Mouse (Mus musculus) CH12.LX (cell line): ENCODE data around the gene Rgp1. TPM values are rescaled to one million over a fixed set of nuclear protein-coding genes. Genes with fewer than 3 reads are reported as not detected.

Experiments
- DNase-seq: peaks from one replicate; pipeline ENCODE4 v3.0.0-alpha.2; 2013; ENCODE audit errors: extremely low read depth
- H3K27ac ChIP-seq: 2 replicates; pipeline ENCODE4 v1.5.1; 2012; ENCODE audit warnings: low read depth, mild to moderate bottlenecking, control low read depth, moderate library complexity; ENCODE audit not compliant: insufficient read depth
- H3K27me3 ChIP-seq: replicated peaks from 2 replicates; pipeline ENCODE3; 2012; ENCODE audit warnings: inconsistent platforms
- H3K36me3 ChIP-seq, 2 experiments: replicated peaks in 1 of 2; 2 replicates each; pipeline versions ENCODE3 to v1.6.1; 2012; ENCODE audit warnings: inconsistent platforms in 1 of 2, low read length in 1 of 2, mild to moderate bottlenecking in 1 of 2, mixed read lengths in 1 of 2, moderate library complexity in 1 of 2; ENCODE audit not compliant: control insufficient read depth in 1 of 2, insufficient read depth in 1 of 2
- H3K4me1 ChIP-seq, 2 experiments: 2 replicates each; pipeline ENCODE4 v1.6.1; 2012; ENCODE audit warnings: inconsistent platforms in 1 of 2, moderate library complexity in 1 of 2; ENCODE audit not compliant: insufficient read depth in 2 of 2, control insufficient read depth in 1 of 2
- H3K4me2 ChIP-seq: 2 replicates; pipeline ENCODE4 v1.6.1; 2012; ENCODE audit warnings: low read depth, mild to moderate bottlenecking, control low read depth; ENCODE audit not compliant: poor library complexity, insufficient read depth, severe bottlenecking
- H3K4me3 ChIP-seq, 3 experiments: fragments of 150-350 bp in 1 of 3; sonication (generic) in 1 of 3; replicated peaks in 1 of 3; 2 replicates each; pipeline versions ENCODE3 to v1.5.1; 2011 to 2012; ENCODE audit warnings: low read depth in 2 of 3, low read length in 2 of 3, mild to moderate bottlenecking in 2 of 3, moderate library complexity in 2 of 3, control low read depth in 1 of 3, improper control_type of control experiment in 1 of 3, inconsistent platforms in 1 of 3, mixed read lengths in 1 of 3; ENCODE audit not compliant: poor library complexity in 1 of 3
- H3K79me2 ChIP-seq: replicated peaks from 2 replicates; pipeline ENCODE4 v1.6.1; 2012; ENCODE audit warnings: mild to moderate bottlenecking, moderate library complexity; ENCODE audit not compliant: control insufficient read depth, poor library complexity, insufficient read depth, severe bottlenecking; ENCODE audit errors: extremely low read depth
- H3K9ac ChIP-seq: 2 replicates; pipeline ENCODE4 v1.6.1; 2012; ENCODE audit warnings: low read depth, mild to moderate bottlenecking, control low read depth, moderate library complexity; ENCODE audit not compliant: insufficient read depth
- H3K9me3 ChIP-seq: replicated peaks from 2 replicates; pipeline ENCODE3; 2012; ENCODE audit warnings: low read length, inconsistent platforms, mixed read lengths
- BHLHE40 ChIP-seq: IDR thresholded peaks from 2 replicates; pipeline ENCODE4 v1.6.1; 2011; ENCODE audit warnings: mild to moderate bottlenecking, low read depth, low read length, improper control_type of control experiment
- CHD1 ChIP-seq: IDR thresholded peaks from 2 replicates; pipeline ENCODE4 v1.6.1; 2012; ENCODE audit warnings: low read depth, low read length, improper control_type of control experiment, inconsistent platforms
- CTCF ChIP-seq, 2 experiments: IDR thresholded peaks in 1 of 2; conservative IDR thresholded peaks in 1 of 2; 2 replicates each; pipeline ENCODE4 v1.5.1; 2011 to 2012; ENCODE audit warnings: low read depth in 2 of 2, low read length in 2 of 2, improper control_type of control experiment in 1 of 2, inconsistent platforms in 1 of 2, mild to moderate bottlenecking in 1 of 2, moderate library complexity in 1 of 2
- E2F4 ChIP-seq: IDR thresholded peaks from 2 replicates; pipeline ENCODE4 v1.6.1; 2011; ENCODE audit warnings: low read depth, low read length, improper control_type of control experiment; ENCODE audit not compliant: insufficient replicate concordance
- ETS1 ChIP-seq: conservative IDR thresholded peaks from 2 replicates; pipeline ENCODE4 v1.6.1; 2012; ENCODE audit warnings: low read depth, mild to moderate bottlenecking, inconsistent platforms, low read length, improper control_type of control experiment, moderate library complexity
- GABPA ChIP-seq: IDR thresholded peaks from 2 replicates; pipeline ENCODE4 v1.6.1; 2012; ENCODE audit warnings: low read depth, low read length, improper control_type of control experiment, inconsistent platforms; ENCODE audit not compliant: insufficient replicate concordance
- IRF4 ChIP-seq: IDR thresholded peaks from 2 replicates; pipeline ENCODE4 v1.6.1; 2014; ENCODE audit warnings: low read depth, mild to moderate bottlenecking, inconsistent platforms, low read length, improper control_type of control experiment
- JUN ChIP-seq: IDR thresholded peaks from 2 replicates; pipeline ENCODE4 v1.6.1; 2011; ENCODE audit warnings: low read depth, mild to moderate bottlenecking, low read length, improper control_type of control experiment, moderate library complexity; ENCODE audit not compliant: insufficient read depth
- JUND ChIP-seq: conservative IDR thresholded peaks from 2 replicates; pipeline ENCODE4 v1.6.1; 2011; ENCODE audit warnings: low read depth, low read length, improper control_type of control experiment
- MAFK ChIP-seq: IDR thresholded peaks from 2 replicates; pipeline ENCODE4 v1.6.1; 2011; ENCODE audit warnings: low read length, improper control_type of control experiment; ENCODE audit not compliant: insufficient replicate concordance
- MAX ChIP-seq: IDR thresholded peaks from 2 replicates; pipeline ENCODE4 v1.6.1; 2011; ENCODE audit warnings: low read length, improper control_type of control experiment
- MEF2A ChIP-seq: IDR thresholded peaks from 2 replicates; pipeline ENCODE4 v1.6.1; 2014; ENCODE audit warnings: low read depth, mild to moderate bottlenecking, inconsistent platforms, low read length, improper control_type of control experiment, borderline replicate concordance
- MXI1 ChIP-seq: IDR thresholded peaks from 2 replicates; pipeline ENCODE4 v1.6.1; 2011; ENCODE audit warnings: mild to moderate bottlenecking, low read depth, low read length, improper control_type of control experiment
- MYC ChIP-seq: IDR thresholded peaks from 2 replicates; pipeline ENCODE4 v1.6.1; 2011; ENCODE audit warnings: low read depth, mild to moderate bottlenecking, improper control_type of control experiment, low read length
- NELFE ChIP-seq: IDR thresholded peaks from 2 replicates; pipeline ENCODE4 v1.6.1; 2011; ENCODE audit warnings: low read depth, low read length, improper control_type of control experiment
- NRF1 ChIP-seq: IDR thresholded peaks from 2 replicates; pipeline ENCODE4 v1.6.1; 2014; ENCODE audit warnings: low read depth, mild to moderate bottlenecking, inconsistent platforms, low read length, improper control_type of control experiment, moderate library complexity
- POLR2A ChIP-seq: IDR thresholded peaks from 2 replicates; pipeline ENCODE4 v1.6.1; 2011; ENCODE audit warnings: low read depth, mild to moderate bottlenecking, improper control_type of control experiment, low read length
- POLR2AphosphoS2 ChIP-seq: IDR thresholded peaks from 2 replicates; pipeline ENCODE4 v1.6.1; 2011; ENCODE audit warnings: low read depth, low read length, improper control_type of control experiment
- RCOR1 ChIP-seq: conservative IDR thresholded peaks from 2 replicates; pipeline ENCODE4 v1.6.1; 2012; ENCODE audit warnings: low read depth, mild to moderate bottlenecking, inconsistent platforms, low read length, improper control_type of control experiment
- SIN3A ChIP-seq: IDR thresholded peaks from 2 replicates; pipeline ENCODE4 v1.6.1; 2012; ENCODE audit warnings: low read length, improper control_type of control experiment, inconsistent platforms
- TBP ChIP-seq: conservative IDR thresholded peaks from 2 replicates; pipeline ENCODE4 v1.6.1; 2011; ENCODE audit warnings: low read depth, low read length, improper control_type of control experiment
- TCF12 ChIP-seq: IDR thresholded peaks from 2 replicates; pipeline ENCODE4 v1.6.1; 2014; ENCODE audit warnings: low read depth, mild to moderate bottlenecking, inconsistent platforms, low read length, improper control_type of control experiment
- UBTF ChIP-seq: IDR thresholded peaks from 2 replicates; pipeline ENCODE4 v1.6.1; 2012; ENCODE audit warnings: low read depth, mild to moderate bottlenecking, inconsistent platforms, low read length, improper control_type of control experiment, moderate library complexity
- USF1 ChIP-seq: IDR thresholded peaks from 2 replicates; pipeline ENCODE4 v1.6.1; 2014; ENCODE audit warnings: low read depth, mild to moderate bottlenecking, inconsistent platforms, low read length, improper control_type of control experiment
- ZKSCAN1 ChIP-seq: IDR thresholded peaks from 2 replicates; pipeline ENCODE4 v1.6.1; 2012; ENCODE audit warnings: low read depth, inconsistent platforms, low read length, improper control_type of control experiment, borderline replicate concordance
- ZMIZ1 ChIP-seq: IDR thresholded peaks from 2 replicates; pipeline ENCODE4 v1.6.1; 2012; ENCODE audit warnings: low read depth, mild to moderate bottlenecking, inconsistent platforms, low read length, improper control_type of control experiment
- ZNF384 ChIP-seq: IDR thresholded peaks from 2 replicates; pipeline ENCODE4 v1.6.1; 2012; ENCODE audit warnings: low read depth, low read length, improper control_type of control experiment, inconsistent platforms
- dilution Hi-C: fragments of 300-500 bp; cut with MboI; formaldehyde crosslinking; loops from 2 replicates; pipeline ENCODE4 v1.14.3; 2020; ENCODE audit warnings: low sequenced_read_pairs; ENCODE audit not compliant: extremely low pct_unique_long_range_greater_than_20kb, extremely low pct_ligation_motif_present
- in situ Hi-C: fragments of 300-500 bp; cut with MboI; formaldehyde crosslinking; loops from 3 replicates; pipeline ENCODE4 v1.14.3; 2019; ENCODE audit warnings: low sequenced_read_pairs, low pct_ligation_motif_present, low pct_unique_long_range_greater_than_20kb, mixed read lengths
- polyA plus RNA-seq: library from polyadenylated mRNA; unstranded; fragments of >175 nt; gene quantifications from 2 replicates; pipeline ENCODE4 v1.2.1, GENCODE M21; 2012; ENCODE audit warnings: low read depth; ENCODE audit not compliant: insufficient read length
- total RNA-seq, 2 experiments: library from RNA; depleted of rRNA; stranded (reverse); fragments of 300-350 nt in 1 of 2; fragments of >200 nt in 1 of 2; gene quantifications; 2 replicates each; pipeline ENCODE4 v1.2.3; 2012 to 2014

The Rgp1 gene
- total and polyA plus RNA-seq, 3 experiments: 10.1 to 37.0 (median 16.6) TPM

DNA sequence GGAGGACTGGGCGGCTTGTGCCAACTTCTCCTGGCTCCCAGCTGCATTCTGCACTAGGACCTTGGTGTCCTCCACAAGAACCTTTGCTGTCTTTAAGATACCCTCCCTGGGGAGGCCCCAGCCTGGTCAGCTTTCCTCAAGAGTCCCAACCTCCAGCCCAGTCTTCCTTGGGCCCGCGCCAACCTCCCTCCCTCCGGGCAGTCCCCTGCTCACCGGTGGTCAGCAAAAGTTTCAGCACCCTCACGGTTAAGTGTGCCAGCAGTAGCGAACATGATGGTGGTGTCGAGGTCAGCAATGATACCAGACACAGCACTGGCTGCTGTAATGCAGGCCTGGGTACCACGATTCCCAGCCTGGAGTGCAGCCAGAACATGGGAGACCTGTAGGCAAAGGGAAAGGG, 42.5 kb upstream of the Rgp1 start:
- DNase-seq: no peak
- no peaks in the 10 kb centered on the region for H3K79me2 ChIP-seq
- no peaks in the 10 kb centered on the region for H3K4me1 ChIP-seq
- H3K4me2 ChIP-seq: no peak overlapping the region
- no peak overlapping the region for H3K4me3 ChIP-seq
- no peak overlapping the region for H3K27ac ChIP-seq
- no peak overlapping the region for H3K9ac ChIP-seq
- H3K9me3 ChIP-seq: no peaks in the 10 kb centered on the region
- no peaks in the 10 kb centered on the region for H3K27me3 ChIP-seq
- peaks cover 93 to 98% of the 10 kb centered on the region in 2 experiments for H3K36me3 ChIP-seq
- dilution Hi-C loops: no loop called here
- in situ Hi-C loops: no loop called here
- TF ChIP-seq TCF12: no peak
- no peak for TF ChIP-seq POLR2A
- no peak for TF ChIP-seq E2F4
- TF ChIP-seq IRF4: no peak
- TF ChIP-seq RCOR1: no peak
- TF ChIP-seq GABPA: no peak
- TF ChIP-seq BHLHE40: no peak
- TF ChIP-seq MEF2A: no peak
- TF ChIP-seq CTCF (conservative IDR thresholded peaks at IDR 0.05 in 1 of 2, IDR thresholded peaks at IDR 0.05 in 1 of 2; ENCODE audit: low read depth in 2 of 2, low read length in 2 of 2): no peak
- TF ChIP-seq UBTF: no peak
- TF ChIP-seq USF1: no peak
- TF ChIP-seq NRF1: no peak
- no peak for TF ChIP-seq MAX
- TF ChIP-seq ETS1: no peak
- no peak for TF ChIP-seq MAFK
- TF ChIP-seq CHD1: no peak
- no peak for TF ChIP-seq POLR2AphosphoS2

DNA sequence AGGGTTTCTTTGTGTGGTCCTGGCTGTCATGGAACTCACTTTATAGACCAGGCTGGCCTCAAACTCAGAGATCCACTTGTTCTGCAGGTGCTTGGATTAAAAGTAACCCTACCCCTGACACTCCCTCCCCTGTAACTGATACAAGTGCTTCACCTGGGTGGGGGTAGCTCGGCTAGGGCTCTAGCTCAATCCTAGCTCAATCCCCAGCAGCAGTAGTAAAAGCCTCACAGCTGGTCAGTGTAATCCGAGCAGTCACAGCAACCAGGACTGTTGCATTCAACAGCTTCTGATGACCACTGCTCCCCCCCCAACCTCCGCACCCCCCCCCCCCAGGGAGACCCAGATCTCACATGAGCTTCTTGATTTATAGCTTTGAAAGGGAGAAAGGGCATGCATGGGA, 36.5 kb upstream of the Rgp1 start:
- in situ Hi-C loops: no loop called here
- no peak for TF ChIP-seq ZMIZ1
- no peak for TF ChIP-seq JUN
- TF ChIP-seq NELFE: no peak
- no peak for TF ChIP-seq ZKSCAN1
- TF ChIP-seq CHD1: no peak
- TF ChIP-seq TBP: no peak
- TF ChIP-seq E2F4: no peak
- TF ChIP-seq POLR2A: no peak
- no peak for TF ChIP-seq CTCF (conservative IDR thresholded peaks at IDR 0.05 in 1 of 2, IDR thresholded peaks at IDR 0.05 in 1 of 2; ENCODE audit: low read depth in 2 of 2, low read length in 2 of 2)
- TF ChIP-seq ZNF384: no peak
- no peak for TF ChIP-seq SIN3A
- TF ChIP-seq JUND: no peak
- no peak for TF ChIP-seq MAFK
- no peak for TF ChIP-seq MYC
- no peak for TF ChIP-seq UBTF
- no peak for TF ChIP-seq MXI1
- TF ChIP-seq, all 38 proteins: peak for 0
- H3K9me3 ChIP-seq: no peaks in the 10 kb centered on the region
- dilution Hi-C loops: no loop called here
- no peak overlapping the region for H3K27ac ChIP-seq
- H3K4me1 ChIP-seq: peaks cover 0 to 5% of the 10 kb centered on the region in 2 experiments; a peak in 1 of 4 replicates
- no peak overlapping the region for H3K4me3 ChIP-seq
- no peak for DNase-seq
- H3K79me2 ChIP-seq: no peaks in the 10 kb centered on the region
- H3K9ac ChIP-seq: no peak overlapping the region
- H3K36me3 ChIP-seq: peaks cover 89 to 99% of the 10 kb centered on the region in 2 experiments
- no peaks in the 10 kb centered on the region for H3K27me3 ChIP-seq
- no peak overlapping the region for H3K4me2 ChIP-seq
